Mouse (Mus musculus) small intestine, adult 2 months (tissue): Measurements from ENCODE around the gene Utp4. TPM values are rescaled to one million over a fixed set of nuclear protein-coding genes. Genes with fewer than 3 reads are reported as not detected.
A peak's percentile ranks its signal among the peaks of the same experiment; 100 is the strongest.

Source experiments
- H3K27ac ChIP-seq: fragments of 200-500 bp; 2 replicates; pipeline ENCODE4 v1.5.1; 2012; ENCODE audit warnings: low read depth, low read length, control low read depth, inconsistent platforms; ENCODE audit not compliant: insufficient read depth
- H3K27me3 ChIP-seq: fragments of 200-500 bp; 2 replicates; pipeline ENCODE4 v1.6.1; 2012; ENCODE audit warnings: mild to moderate bottlenecking, moderate library complexity, low read length, inconsistent platforms; ENCODE audit not compliant: control insufficient read depth, insufficient read depth
- H3K36me3 ChIP-seq: fragments of 200-500 bp; 2 replicates; pipeline ENCODE4 v1.6.1; 2012; ENCODE audit warnings: mild to moderate bottlenecking, low read length, control low read depth, inconsistent platforms; ENCODE audit not compliant: control insufficient read depth, insufficient read depth
- H3K4me1 ChIP-seq: fragments of 200-500 bp; 2 replicates; pipeline ENCODE4 v1.6.1; 2012; ENCODE audit warnings: low read length, inconsistent platforms, mixed read lengths; ENCODE audit not compliant: control insufficient read depth, insufficient read depth, insufficient read length
- H3K4me3 ChIP-seq: fragments of 200-500 bp; 2 replicates; pipeline ENCODE4 v1.5.1; 2012; ENCODE audit warnings: low read depth, mild to moderate bottlenecking, control low read depth, inconsistent platforms, low read length, moderate library complexity
- CTCF ChIP-seq: fragments of 200-500 bp; IDR thresholded peaks from 2 replicates; pipeline ENCODE4 v1.5.1; 2012; ENCODE audit warnings: low read depth, mild to moderate bottlenecking, control low read depth, inconsistent platforms, low read length, moderate library complexity, mixed read lengths; ENCODE audit not compliant: insufficient replicate concordance, insufficient read length; ENCODE audit errors: extremely low read depth
- POLR2A ChIP-seq: fragments of 200-500 bp; IDR thresholded peaks from 2 replicates; pipeline ENCODE4 v1.6.1; 2012; ENCODE audit warnings: low read depth, mild to moderate bottlenecking, control low read depth, inconsistent platforms, low read length, moderate library complexity
- WGBS: fragments of 180-500 bp; shearing (Covaris S2); methylation state at CpG from one replicate; pipeline ENCODE4 v1.1.7; 2018; 5-methylcytosine and 5-hydroxymethylcytosine counted together
- polyA plus RNA-seq: library from polyadenylated mRNA; depleted of rRNA; stranded (reverse); fragments of >200 nt; gene quantifications from 2 replicates; pipeline ENCODE4 v1.2.3, GENCODE M21; 2012

Gene Utp4
- polyA plus RNA-seq, 1 experiment = 7.7 TPM

DNA sequence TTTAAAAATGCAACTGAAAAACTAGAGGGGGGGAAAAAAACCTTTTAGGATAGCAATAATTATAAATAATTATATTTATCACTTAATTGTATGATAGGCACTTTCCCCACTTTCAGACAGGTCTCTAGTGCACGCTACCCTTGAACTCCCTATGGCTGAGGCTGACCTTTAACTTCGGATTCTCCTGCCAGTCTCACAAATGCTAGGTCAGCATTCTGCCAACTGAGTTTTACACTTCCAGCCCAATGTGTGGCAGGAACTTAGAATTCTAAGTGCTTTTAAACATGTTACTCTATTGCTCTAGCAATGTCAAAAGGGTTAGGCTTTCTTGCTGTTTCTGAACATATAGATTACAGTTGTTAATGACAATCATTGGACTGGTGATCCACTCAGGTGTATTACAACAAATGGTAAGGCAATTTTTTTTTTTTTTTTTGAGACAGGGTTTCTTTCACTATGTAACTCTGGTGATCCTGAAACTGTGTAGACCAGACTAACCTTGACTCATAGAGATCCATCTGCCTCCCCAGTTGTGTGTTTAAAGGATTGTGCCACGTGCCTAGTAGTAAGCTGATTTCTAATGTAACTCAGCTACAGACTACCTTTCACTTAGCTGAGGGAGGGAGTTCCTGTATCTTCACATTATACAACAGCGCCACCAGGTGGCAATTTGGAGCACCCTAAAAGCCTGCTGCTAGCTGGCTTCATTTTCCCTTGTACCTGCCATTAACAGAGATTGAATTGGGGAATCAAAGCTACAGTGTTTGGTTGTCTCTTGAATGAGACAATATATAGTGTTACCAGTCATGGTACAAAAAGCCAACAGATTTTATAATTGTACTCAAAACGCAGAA lies 5.9 kb upstream of the Utp4 start:
- TF ChIP-seq POLR2A (no peak), CTCF (peak; percentile 59; the same call in 1 of the 2 replicates)
- Histone ChIP-seq H3K27me3 (no peaks in the 10 kb centered on the region), H3K4me3 (no peak overlapping the region), H3K27ac (no peak overlapping the region), H3K36me3 (peaks cover 18% of the 10 kb centered on the region), H3K4me1 (peaks cover 6% of the 10 kb centered on the region; the same call in 1 of the 2 replicates)
- WGBS = 38% methylated on average over 5 of the region's 5 CpGs

DNA sequence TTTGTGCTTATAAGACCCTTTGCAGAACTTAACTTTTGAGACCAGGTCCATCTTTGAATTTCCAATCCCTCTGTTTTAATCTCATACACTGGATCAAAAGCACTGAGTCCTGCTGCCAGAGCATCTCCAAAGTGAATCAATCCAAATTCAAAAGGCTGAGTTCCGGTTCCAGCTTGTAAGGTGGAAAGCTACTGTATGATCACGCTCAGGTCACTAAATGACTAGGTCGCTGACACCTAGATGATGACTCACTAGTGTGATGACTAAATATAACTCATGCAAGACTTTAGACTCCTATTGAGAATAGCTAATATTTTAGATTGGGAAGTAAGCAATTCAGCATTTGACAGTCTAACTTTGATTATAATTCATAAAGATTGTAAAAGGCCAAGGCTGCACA lies 4.6 kb upstream of the Utp4 start:
- H3K4me3 ChIP-seq = no peak overlapping the region
- TF ChIP-seq POLR2A (no peak), CTCF (no peak)
- peaks cover 6% of the 10 kb centered on the region; the same call in 1 of the 2 replicates for H3K4me1 ChIP-seq
- WGBS = 39% methylated on average over 3 of the region's 3 CpGs
- H3K27me3 ChIP-seq = no peaks in the 10 kb centered on the region
- H3K27ac ChIP-seq = no peak overlapping the region
- peaks cover 11% of the 10 kb centered on the region for H3K36me3 ChIP-seq

DNA sequence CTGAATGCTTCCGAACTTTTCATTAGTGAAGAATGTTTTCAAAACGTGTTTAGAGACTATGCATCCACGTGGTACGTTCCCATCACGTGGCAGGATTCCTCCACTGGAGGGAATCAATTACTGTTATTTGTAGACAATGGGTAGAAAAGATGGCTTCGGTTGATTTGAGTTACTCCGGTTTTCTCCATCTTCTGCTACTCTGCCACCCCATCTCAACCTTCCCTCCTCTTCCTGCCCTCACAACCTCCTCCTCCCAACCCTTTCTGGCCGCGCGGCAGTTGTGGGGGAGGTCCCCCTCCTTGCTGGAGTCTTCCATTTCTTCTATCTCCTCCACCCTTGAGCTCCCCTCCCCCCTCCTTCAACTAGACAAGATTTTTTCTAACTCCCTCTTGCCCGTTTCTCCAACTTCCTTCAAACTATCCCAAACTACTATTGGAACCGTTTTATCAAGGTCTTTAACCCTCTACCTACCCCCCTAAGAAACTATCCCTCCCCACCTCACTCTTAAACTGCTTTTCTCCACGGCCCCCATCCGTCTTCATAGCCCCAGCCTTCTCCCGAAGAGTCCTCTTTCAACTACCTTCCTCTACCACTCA lies 1.1 kb upstream of the Utp4 start:
- Histone ChIP-seq H3K27ac (no peak overlapping the region), H3K27me3 (no peaks in the 10 kb centered on the region), H3K4me1 (peaks cover 6% of the 10 kb centered on the region; the same call in 1 of the 2 replicates), H3K4me3 (peak overlapping the region; percentile 97), H3K36me3 (peaks cover 2% of the 10 kb centered on the region; the same call in 1 of the 2 replicates)
- TF ChIP-seq POLR2A = no peak
- TF ChIP-seq CTCF = no peak
- WGBS = 2% methylated on average over 15 of the region's 15 CpGs

DNA sequence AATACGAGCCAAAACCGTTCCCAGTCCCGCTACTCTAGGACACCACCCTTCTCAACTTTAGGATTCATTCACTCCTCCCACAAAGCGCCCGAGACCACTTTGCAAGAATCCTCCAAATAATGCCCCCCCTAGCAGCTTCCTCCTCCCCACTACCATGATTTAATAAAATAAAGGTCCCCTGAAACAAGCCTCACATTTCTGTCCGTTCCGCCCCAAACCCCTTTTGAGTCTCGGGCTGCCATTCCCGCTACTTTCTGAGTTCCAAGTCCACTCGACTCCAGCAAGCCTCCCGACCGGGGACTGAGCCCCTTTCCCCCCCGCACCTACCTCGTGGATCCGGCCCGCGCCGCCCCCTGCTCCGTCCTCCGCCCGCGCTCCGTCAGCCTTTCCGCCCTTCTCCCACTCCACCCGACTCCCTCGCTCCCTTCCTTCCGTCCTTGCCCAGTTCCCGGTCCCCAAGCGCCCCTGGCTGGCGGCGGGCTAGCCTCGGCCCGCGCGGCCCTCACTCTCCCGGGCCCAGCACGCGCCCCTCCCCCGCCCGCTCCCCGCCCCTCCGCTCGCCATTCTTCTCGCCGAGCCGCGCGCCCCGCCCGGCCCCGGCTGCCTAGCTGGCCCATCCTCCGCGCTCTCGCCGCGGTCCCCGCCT lies 507 bp upstream of the Utp4 start:
- Histone ChIP-seq H3K4me3 (peak overlapping the region; percentile 97), H3K4me1 (peaks cover 6% of the 10 kb centered on the region; the same call in 1 of the 2 replicates), H3K27me3 (no peaks in the 10 kb centered on the region), H3K27ac (peak overlapping the region; percentile 64), H3K36me3 (peaks cover 2% of the 10 kb centered on the region; the same call in 1 of the 2 replicates)
- 1% methylated on average over 54 of the region's 57 CpGs for WGBS
- no peak for TF ChIP-seq CTCF
- no peak for TF ChIP-seq POLR2A

DNA sequence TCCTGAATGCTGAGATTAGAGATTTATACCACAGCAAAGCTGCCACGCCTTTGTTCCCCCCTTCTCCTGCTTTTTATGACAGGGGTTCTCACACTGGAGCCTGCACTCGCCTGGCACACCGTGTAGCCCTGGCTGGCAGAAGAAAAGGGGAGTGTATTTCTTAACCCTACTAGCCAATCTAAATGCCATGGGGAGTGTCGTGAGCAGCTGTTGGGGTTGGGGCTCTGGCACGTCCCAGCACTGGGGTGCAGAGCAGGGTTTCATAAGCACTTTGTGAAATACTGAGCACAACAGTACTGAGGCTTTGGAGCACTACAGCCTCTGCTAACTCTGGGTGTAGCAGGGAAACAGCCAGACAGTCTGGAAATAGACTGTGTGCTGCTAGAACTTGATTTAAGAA lies 6.0 kb downstream of the Utp4 start:
- Histone ChIP-seq H3K4me1 (no peaks in the 10 kb centered on the region), H3K27me3 (no peaks in the 10 kb centered on the region), H3K27ac (no peak overlapping the region), H3K36me3 (peaks cover 39% of the 10 kb centered on the region), H3K4me3 (no peak overlapping the region)
- TF ChIP-seq POLR2A (no peak), CTCF (no peak)
- WGBS = 28% methylated on average over 5 of the region's 5 CpGs

DNA sequence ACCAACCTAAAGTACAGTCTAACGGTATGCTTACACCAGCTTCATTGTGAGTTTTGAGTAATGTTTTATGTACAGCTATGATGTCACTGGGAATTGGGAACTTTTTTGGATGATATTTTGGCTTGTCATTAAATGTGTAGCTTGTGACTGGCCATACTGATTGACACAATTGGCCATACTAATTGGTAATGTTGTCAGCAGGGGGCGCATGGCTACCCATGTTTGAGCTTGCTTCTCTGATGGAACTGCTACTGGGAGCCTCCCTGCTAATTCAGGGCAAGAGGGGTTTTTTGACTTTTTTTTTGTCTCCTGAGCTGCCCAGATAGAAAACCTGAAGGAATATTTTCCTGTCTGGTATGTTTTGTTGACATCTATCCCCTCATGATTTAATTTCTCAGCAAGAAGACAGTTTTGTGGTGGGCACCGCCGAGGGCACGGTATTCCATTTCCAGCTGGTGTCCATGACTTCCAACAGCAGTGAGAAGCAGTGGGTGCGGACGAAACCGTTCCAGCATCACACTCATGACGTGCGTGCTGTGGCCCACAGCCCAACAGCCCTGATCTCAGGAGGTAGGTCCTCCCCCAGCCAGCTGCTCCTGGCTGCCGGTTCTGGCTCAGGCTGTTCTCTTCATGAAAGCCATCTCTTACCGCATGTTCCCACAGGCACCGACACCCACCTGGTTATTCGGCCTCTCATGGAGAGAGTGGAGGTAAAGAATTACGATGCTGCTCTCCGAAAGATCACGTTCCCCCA lies 12.5 kb downstream of the Utp4 start:
- no peak overlapping the region for H3K27ac ChIP-seq
- no peaks in the 10 kb centered on the region for H3K4me1 ChIP-seq
- no peaks in the 10 kb centered on the region for H3K27me3 ChIP-seq
- 93% methylated on average over 17 of the region's 17 CpGs for WGBS
- peak; percentile 50; the same call in 1 of the 2 replicates for TF ChIP-seq CTCF
- no peak for TF ChIP-seq POLR2A
- peaks cover 51% of the 10 kb centered on the region for H3K36me3 ChIP-seq
- H3K4me3 ChIP-seq = no peak overlapping the region
